Mouse (Mus musculus): ENCODE measurements around the gene Dnajc28. TPM values are rescaled to one million over a fixed set of nuclear protein-coding genes. Genes with fewer than 3 reads are reported as not detected.

The Dnajc28 gene
- polyA plus RNA-seq, 2 experiments, result 0.71 to 1.8 TPM

DNA sequence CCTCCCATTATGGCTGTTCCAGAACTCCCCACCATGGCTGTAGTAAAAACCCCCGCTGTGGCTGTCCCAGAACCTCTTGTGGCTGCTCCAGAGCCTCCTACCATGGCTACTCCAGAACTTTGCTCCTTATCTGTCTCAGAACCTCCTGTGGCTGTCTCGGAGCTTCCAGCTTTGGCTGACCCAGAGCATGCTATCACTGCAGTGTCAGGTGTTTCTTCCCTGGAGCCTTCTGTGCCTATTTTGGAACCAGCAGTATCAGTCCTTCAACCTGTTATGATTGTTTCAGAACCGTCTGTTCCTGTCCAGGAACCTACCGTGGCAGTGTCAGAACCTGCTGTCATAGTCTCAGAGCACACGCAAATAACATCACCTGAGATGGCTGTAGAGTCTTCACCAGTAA is 39.6 kb upstream of the Dnajc28 start:
- ATAC-seq (ENCODE audit: insufficient read depth) (no peak), DNase-seq (ENCODE audit: low read depth in 3 of 3, low spot score in 3 of 3) (no peak)
- Histone ChIP-seq H3K9me3 (ENCODE audit: control insufficient read depth, low read length) (no peaks in the 10 kb centered on the region; the same call in 1 of the 2 replicates), H3K9ac (replicated peaks) (no peak overlapping the region), H3K4me2 (ENCODE audit: low read depth) (no peak overlapping the region), H3K36me3 (replicated peaks; ENCODE audit: control insufficient read depth, insufficient read depth, low read depth) (peaks cover 94% of the 10 kb centered on the region), H3K4me1 (replicated peaks; ENCODE audit: control insufficient read depth in 2 of 2, insufficient read depth in 2 of 2, low read length in 1 of 2) (no peaks in the 10 kb centered on the region), H3K27me3 (ENCODE audit: control insufficient read depth, insufficient read depth, low read length) (no peaks in the 10 kb centered on the region), H3K27ac (no peak overlapping the region), H3K4me3 (ENCODE audit: insufficient read depth in 1 of 2, low read depth in 2 of 2, low read length in 2 of 2) (no peak overlapping the region)
- WGBS (ENCODE audit: insufficient replicate concordance), result 88% methylated on average over 5 of the region's 5 CpGs
- TF ChIP-seq EP300 (IDR thresholded peaks at IDR 0.05; ENCODE audit: low read depth) (no peak), CTCF (IDR thresholded peaks at IDR 0.05; ENCODE audit: low read depth) (no peak)

- ATAC-seq (ENCODE audit: insufficient read depth), result peak; percentile 36
- no peak overlapping the region for H3K4me3 ChIP-seq (ENCODE audit: insufficient read depth in 1 of 2, low read depth in 2 of 2, low read length in 2 of 2)
- H3K4me2 ChIP-seq (ENCODE audit: low read depth), result no peak overlapping the region
- no peaks in the 10 kb centered on the region for H3K27me3 ChIP-seq (ENCODE audit: control insufficient read depth, insufficient read depth, low read length)
- no peaks in the 10 kb centered on the region for H3K4me1 ChIP-seq (replicated peaks; ENCODE audit: control insufficient read depth in 2 of 2, insufficient read depth in 2 of 2, low read length in 1 of 2)
- no peaks in the 10 kb centered on the region; the same call in 1 of the 2 replicates for H3K9me3 ChIP-seq (ENCODE audit: control insufficient read depth, low read length)
- no peak for DNase-seq (ENCODE audit: low read depth in 3 of 3, low spot score in 3 of 3)
- peaks cover 89% of the 10 kb centered on the region for H3K36me3 ChIP-seq (replicated peaks; ENCODE audit: control insufficient read depth, insufficient read depth, low read depth)
- no peak overlapping the region for H3K9ac ChIP-seq (replicated peaks)
- 96% methylated on average over 17 of the region's 17 CpGs for WGBS (ENCODE audit: insufficient replicate concordance)
- H3K27ac ChIP-seq, result no peak overlapping the region
- TF ChIP-seq CTCF (IDR thresholded peaks at IDR 0.05; ENCODE audit: low read depth) (no peak), EP300 (IDR thresholded peaks at IDR 0.05; ENCODE audit: low read depth) (no peak)
Observed at GRCm38 (mm10) chr16:91657285-91657684, 38.5 kb upstream of the Dnajc28 start.

- TF ChIP-seq CTCF (IDR thresholded peaks at IDR 0.05; ENCODE audit: low read depth), result no peak
- no peak for TF ChIP-seq EP300 (IDR thresholded peaks at IDR 0.05; ENCODE audit: low read depth)
- 95% methylated on average over 9 of the region's 9 CpGs for WGBS (ENCODE audit: insufficient replicate concordance)
- no peak overlapping the region for H3K9ac ChIP-seq (replicated peaks)
- peaks cover 83% of the 10 kb centered on the region for H3K36me3 ChIP-seq (replicated peaks; ENCODE audit: control insufficient read depth, insufficient read depth, low read depth)
- H3K27ac ChIP-seq, result no peak overlapping the region
- H3K27me3 ChIP-seq (ENCODE audit: control insufficient read depth, insufficient read depth, low read length), result no peaks in the 10 kb centered on the region
- no peak for DNase-seq (ENCODE audit: low read depth in 3 of 3, low spot score in 3 of 3)
- no peaks in the 10 kb centered on the region; the same call in 1 of the 2 replicates for H3K9me3 ChIP-seq (ENCODE audit: control insufficient read depth, low read length)
- H3K4me1 ChIP-seq (replicated peaks; ENCODE audit: control insufficient read depth in 2 of 2, insufficient read depth in 2 of 2, low read length in 1 of 2), result no peaks in the 10 kb centered on the region; a peak in 1 of 4 replicates
- ATAC-seq (ENCODE audit: insufficient read depth), result no peak
- no peak overlapping the region for H3K4me2 ChIP-seq (ENCODE audit: low read depth)
- H3K4me3 ChIP-seq (ENCODE audit: insufficient read depth in 1 of 2, low read depth in 2 of 2, low read length in 2 of 2), result no peak overlapping the region
Observed at GRCm38 (mm10) chr16:91655285-91655684, 36.5 kb upstream of the Dnajc28 start.

DNA sequence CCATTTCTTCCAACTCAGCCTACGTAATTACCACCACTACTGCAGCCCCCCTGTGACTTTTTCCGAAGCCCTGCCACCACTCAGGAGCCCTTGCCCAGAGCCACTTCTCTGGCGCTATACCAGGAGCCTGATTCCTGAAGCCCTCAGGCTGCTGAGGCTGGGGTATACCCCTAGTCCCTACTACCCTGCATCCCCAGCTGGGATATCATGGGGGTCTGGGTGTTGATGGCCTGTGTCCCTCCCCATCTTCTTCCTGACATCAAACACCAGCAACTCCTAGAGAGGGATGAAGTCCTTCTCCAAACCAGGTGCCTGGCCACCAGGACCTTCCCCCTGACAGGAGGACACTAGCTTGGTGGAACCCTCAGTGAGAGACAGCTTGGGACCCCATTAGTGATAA is 33.4 kb upstream of the Dnajc28 start:
- Histone ChIP-seq H3K9me3 (ENCODE audit: control insufficient read depth, low read length) (no peaks in the 10 kb centered on the region), H3K36me3 (replicated peaks; ENCODE audit: control insufficient read depth, insufficient read depth, low read depth) (peaks cover 52% of the 10 kb centered on the region), H3K27ac (no peak overlapping the region), H3K4me2 (ENCODE audit: low read depth) (no peak overlapping the region), H3K9ac (replicated peaks) (no peak overlapping the region), H3K4me3 (ENCODE audit: insufficient read depth in 1 of 2, low read depth in 2 of 2, low read length in 2 of 2) (no peak overlapping the region), H3K4me1 (replicated peaks; ENCODE audit: control insufficient read depth in 2 of 2, insufficient read depth in 2 of 2, low read length in 1 of 2) (peaks cover 6% of the 10 kb centered on the region in 2 experiments), H3K27me3 (ENCODE audit: control insufficient read depth, insufficient read depth, low read length) (no peaks in the 10 kb centered on the region)
- ATAC-seq (ENCODE audit: insufficient read depth), result no peak
- DNase-seq (ENCODE audit: low read depth in 3 of 3, low spot score in 3 of 3), result no peak
- TF ChIP-seq CTCF (IDR thresholded peaks at IDR 0.05; ENCODE audit: low read depth) (no peak), EP300 (IDR thresholded peaks at IDR 0.05; ENCODE audit: low read depth) (no peak)
- 93% methylated on average over 3 of the region's 3 CpGs for WGBS (ENCODE audit: insufficient replicate concordance)

- H3K27ac ChIP-seq, result no peak overlapping the region
- DNase-seq (ENCODE audit: low read depth in 3 of 3, low spot score in 3 of 3), result no peak
- no peak for ATAC-seq (ENCODE audit: insufficient read depth)
- no peak overlapping the region for H3K4me3 ChIP-seq (ENCODE audit: insufficient read depth in 1 of 2, low read depth in 2 of 2, low read length in 2 of 2)
- no peaks in the 10 kb centered on the region for H3K27me3 ChIP-seq (ENCODE audit: control insufficient read depth, insufficient read depth, low read length)
- H3K36me3 ChIP-seq (replicated peaks; ENCODE audit: control insufficient read depth, insufficient read depth, low read depth), result peaks cover 28% of the 10 kb centered on the region
- TF ChIP-seq EP300 (IDR thresholded peaks at IDR 0.05; ENCODE audit: low read depth) (no peak), CTCF (IDR thresholded peaks at IDR 0.05; ENCODE audit: low read depth) (no peak)
- peak overlapping the region; percentile 91 for H3K4me2 ChIP-seq (ENCODE audit: low read depth)
- H3K9me3 ChIP-seq (ENCODE audit: control insufficient read depth, low read length), result no peaks in the 10 kb centered on the region
- no peak overlapping the region for H3K9ac ChIP-seq (replicated peaks)
- peaks cover 8 to 9% of the 10 kb centered on the region in 2 experiments for H3K4me1 ChIP-seq (replicated peaks; ENCODE audit: control insufficient read depth in 2 of 2, insufficient read depth in 2 of 2, low read length in 1 of 2)
Observed at GRCm38 (mm10) chr16:91649781-91650180, 31.0 kb upstream of the Dnajc28 start.
